Mouse (Mus musculus): Measurements from ENCODE around the gene Nabp1. TPM values are rescaled to one million over a fixed set of nuclear protein-coding genes. Genes with fewer than 3 reads are reported as not detected.

Gene Nabp1
- total RNA-seq, 2 experiments from 2014 or later = 7.7 to 8.4 TPM

DNA sequence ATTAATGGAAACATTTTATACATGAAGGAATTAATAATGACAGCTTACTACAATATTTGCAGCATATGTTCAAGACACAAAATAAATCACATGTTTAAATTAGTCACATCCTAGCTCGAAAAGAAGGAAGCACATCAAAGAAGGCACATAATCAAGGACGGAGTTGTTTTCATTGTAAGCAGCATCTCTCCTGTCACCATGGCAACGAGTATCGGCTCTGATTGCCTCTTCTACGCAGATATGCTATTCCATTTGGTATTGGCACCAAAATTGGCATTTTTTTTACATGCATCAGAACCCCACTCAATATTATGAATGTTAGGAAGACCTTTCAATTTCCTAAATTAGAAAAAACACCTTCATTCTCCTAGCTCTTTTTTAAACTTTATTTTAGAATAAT, 59.5 kb downstream of the Nabp1 start:
- no peak for DNase-seq
- intact Hi-C loops (cut with DNase I) = no loop called here

Other genes starting within 250 kb of the Nabp1 start
- gene Cavin2, start 189.3 kb downstream of the Nabp1 start, total RNA-seq (2021) = 1 to 10 TPM; 2.9 to 3.4 TPM